Mouse (Mus musculus) spleen, postnatal 4 days (tissue): ENCODE data around the gene Gstm5.

Experiments used
- DNase-seq, 2 experiments: peaks; one replicate each; pipeline ENCODE4 v3.0.0; 2022; ENCODE audit warnings: low spot score in 2 of 2

Gstm5 gene

DNA sequence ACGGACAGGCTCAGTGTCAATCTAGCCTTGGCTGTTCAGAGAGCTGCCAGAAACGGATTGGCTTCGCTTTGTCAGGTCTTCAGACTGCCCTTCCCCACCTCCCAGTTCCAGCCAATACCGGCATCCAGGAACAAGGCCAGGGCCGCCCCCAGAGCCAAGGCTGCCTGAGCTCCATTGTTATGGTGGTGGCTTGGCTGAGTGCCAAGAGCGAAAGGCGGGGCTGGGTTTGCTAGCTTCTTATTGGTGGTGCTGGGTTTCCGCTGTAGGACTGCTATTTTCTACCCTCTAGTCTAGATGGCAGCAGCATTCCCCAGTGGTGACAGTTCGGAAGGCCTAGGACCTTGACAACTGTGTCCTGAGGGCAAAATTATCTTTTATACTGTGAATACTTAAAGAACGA lies 36.0 kb downstream of the Gstm5 start, which contains the start of gene Gstm7:
TSS of gene Gstm7 (minus strand) at position 148 of the 400 bp plus-strand sequence.
- DNase-seq, result peak; percentile 85 to 91

DNA sequence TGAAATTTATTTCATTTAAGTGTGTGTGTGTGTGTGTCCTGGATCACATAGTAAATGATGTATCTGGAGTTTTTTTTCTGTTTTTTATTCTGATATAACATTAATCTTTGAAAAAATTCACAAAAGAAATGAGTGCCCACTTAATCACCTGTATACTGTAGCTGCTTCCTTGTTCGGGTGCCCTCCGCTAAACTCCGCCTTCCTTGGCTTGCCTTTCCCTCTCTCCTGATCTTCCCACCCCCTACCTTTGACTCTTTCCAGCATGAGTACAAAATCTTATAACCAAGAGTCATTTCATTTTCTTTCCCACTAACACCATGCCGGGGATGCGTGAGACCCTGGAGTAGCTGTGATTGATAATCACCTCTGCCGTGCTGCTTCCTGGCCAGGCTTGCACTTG lies 36.5 kb downstream of the Gstm5 start:
- no peak for DNase-seq

DNA sequence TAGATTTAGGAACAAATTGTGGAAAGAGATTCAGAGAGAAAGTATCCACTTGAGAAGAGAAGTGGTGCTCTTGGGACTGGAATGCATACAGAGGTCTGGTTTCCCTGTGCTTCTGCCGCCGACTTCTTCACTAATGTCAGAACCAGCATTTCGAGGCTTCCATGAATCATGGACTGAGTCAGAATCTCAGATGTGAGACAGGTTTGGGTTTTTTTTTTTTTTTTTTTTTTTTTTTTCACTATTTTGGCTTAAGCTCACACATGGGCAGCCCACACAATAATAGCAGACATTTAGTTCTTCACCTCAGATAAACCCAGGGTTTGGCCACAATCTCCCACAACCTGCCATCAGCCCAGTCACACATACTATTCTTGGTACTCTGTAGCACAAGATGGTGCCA lies 39.6 kb downstream of the Gstm5 start:
- no peak for DNase-seq

DNA sequence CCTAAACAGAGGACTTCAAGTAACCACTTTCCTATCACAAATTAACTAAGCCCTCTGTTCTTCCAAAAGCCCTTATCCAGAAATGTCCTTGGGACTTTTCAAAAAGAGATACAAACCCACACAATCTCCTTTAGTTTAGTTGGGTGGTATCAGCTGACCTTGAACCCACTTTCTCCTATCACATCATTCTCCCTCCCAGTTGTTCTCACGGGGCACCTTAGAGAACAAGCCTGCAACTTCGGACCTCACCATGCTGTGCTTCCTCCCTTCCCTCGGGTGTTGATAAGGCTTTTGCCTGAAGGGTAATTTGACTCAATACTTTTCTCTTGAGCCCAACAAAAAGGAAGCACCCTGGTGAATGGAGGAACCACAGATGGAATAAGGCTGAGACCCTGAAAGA lies 40.3 kb downstream of the Gstm5 start:
- DNase-seq, result no peak

DNA sequence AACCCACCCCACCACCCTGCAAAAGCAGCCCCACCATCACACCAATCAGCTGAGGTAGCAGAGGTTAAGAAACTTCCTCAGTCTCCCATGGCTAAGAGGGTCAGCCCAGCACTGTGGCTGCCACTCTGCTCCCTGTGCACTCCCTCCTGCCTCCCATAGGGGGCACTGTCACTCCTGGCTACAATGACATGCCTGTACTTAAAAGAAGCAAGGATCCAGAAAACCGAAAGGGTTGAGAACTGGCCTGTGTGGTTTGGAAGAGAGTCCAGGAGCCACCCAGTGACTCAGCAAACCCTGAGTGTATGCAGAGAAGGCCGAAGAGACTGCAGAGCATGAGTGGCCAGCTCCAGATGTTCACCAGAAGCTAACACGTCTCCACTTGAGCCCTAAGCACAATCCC lies 43.8 kb downstream of the Gstm5 start:
- peak; percentile 37 to 77 for DNase-seq

DNA sequence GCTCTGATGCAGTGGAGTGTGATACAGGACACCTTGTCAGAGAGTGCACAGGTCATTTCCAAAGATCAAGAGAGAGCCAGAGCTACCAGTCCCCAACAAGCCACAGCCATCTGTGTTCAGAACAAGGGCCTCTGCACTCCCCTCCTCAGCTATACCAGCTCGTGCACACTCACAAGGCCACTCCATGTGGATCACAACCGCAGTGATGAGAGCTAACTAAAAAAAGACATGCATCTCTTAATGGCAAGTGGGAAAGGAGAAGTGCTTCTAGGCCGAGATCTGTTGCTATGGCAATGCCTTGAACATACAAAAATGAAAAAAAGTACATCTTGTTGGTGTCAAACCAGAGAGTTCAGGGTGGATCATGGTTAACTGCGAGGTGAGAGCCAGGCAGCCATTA lies 44.2 kb downstream of the Gstm5 start:
- DNase-seq, result no peak

DNA sequence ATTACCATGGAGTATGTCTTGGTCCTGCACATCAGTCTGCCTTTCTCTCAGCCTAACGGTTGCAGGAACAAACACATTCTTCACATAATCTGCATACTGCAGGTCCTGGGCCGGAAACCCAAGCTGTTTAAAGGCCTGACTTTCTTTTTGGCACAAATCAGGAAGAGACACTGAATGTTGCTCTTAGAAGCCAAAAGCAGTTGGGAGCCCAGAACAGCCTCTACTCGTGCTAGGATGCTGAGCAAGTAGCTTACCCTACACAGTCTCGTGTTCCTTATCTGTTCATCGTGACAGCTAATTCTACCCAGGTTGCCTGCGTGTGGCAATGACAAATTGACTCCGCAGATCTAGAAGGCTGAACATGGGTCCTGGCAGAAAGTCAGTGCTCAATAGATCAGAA lies 44.9 kb downstream of the Gstm5 start:
- DNase-seq, result no peak

DNA sequence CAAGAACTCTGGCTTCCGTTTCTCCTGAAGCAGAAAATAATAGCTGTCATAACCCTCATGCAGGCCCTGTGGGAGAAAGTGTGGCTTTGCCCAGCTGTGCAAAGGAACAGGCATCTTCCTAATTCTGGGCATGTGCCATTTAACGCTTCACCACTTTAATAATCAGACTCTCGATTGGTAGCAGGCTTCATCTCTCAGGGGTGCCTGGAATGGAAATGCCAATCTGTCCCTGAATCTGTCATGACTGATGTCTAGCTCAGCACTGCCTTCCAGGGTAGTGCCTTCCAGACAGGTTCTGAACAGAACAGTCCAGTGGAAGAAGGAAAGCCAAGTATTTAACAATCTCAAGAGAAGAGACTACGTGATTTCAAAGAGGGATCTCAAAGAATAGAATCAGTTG lies 45.6 kb downstream of the Gstm5 start:
- no peak for DNase-seq

DNA sequence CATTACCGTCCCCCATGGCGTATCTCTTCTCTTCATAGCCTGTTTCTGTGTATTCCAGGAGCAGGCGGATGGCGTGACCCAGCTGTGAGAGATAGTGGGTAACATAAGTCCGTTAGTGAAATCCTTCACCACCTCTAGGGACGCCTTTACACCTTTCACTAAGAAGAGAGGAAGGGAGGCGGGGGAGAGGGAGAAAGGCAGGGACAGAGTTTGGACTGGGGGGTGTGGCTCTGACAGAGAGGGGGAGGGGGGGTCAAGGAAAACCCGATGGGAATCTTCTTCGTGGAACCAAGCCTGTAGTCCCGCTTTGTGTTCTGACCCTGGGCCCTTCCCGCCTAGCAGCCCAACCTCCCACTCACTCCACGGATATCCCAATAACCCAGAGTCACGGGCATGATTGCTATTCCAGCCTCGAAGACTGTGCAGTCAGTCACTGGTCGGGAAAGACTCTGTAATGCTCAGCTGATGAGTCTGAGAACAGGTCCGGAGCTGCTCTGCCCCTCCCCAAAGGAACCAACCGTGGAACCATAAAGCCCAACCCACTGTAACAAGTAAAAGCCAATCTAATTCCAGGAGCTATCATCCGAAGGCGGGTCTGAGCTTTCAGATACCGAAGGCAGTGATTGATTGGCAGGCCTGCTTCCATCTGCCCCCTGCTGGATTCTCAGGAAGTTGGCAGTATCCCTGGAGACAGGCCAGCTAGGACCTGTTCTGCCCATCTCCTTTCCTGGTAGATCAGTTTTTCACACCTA lies 47.8 kb downstream of the Gstm5 start, which contains the start of gene Gstm6:
TSS of gene Gstm6 (minus strand) at position 511 of the 752 bp plus-strand sequence.
- DNase-seq, result no peak

DNA sequence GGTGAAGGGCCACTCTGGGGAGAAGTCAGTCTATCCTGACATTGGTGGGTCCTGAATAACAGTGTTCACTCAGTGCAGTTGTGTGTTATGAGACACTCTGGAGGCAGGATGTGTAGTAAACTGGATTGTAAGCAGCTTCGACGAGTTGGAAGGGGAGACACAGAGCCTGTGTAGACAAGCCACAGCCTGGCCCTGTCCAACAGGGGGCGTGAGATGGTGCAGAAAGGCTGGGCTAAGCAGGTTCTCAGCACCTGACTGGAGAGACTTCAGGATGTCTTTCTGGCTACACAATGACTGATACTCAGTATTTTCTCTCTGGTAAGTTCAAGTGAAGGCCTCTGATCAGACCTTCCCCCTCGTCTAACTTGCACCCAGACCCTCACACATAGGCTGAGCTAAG lies 50.1 kb downstream of the Gstm5 start:
- DNase-seq, result no peak
